Mouse (Mus musculus) cerebellum, adult 8-10 months (tissue): Measurements from ENCODE around the gene Adssl1.

ENCODE experiments used
- DNase-seq: peaks from one replicate; pipeline ENCODE4 v3.0.0; 2022

Adssl1 gene

DNA sequence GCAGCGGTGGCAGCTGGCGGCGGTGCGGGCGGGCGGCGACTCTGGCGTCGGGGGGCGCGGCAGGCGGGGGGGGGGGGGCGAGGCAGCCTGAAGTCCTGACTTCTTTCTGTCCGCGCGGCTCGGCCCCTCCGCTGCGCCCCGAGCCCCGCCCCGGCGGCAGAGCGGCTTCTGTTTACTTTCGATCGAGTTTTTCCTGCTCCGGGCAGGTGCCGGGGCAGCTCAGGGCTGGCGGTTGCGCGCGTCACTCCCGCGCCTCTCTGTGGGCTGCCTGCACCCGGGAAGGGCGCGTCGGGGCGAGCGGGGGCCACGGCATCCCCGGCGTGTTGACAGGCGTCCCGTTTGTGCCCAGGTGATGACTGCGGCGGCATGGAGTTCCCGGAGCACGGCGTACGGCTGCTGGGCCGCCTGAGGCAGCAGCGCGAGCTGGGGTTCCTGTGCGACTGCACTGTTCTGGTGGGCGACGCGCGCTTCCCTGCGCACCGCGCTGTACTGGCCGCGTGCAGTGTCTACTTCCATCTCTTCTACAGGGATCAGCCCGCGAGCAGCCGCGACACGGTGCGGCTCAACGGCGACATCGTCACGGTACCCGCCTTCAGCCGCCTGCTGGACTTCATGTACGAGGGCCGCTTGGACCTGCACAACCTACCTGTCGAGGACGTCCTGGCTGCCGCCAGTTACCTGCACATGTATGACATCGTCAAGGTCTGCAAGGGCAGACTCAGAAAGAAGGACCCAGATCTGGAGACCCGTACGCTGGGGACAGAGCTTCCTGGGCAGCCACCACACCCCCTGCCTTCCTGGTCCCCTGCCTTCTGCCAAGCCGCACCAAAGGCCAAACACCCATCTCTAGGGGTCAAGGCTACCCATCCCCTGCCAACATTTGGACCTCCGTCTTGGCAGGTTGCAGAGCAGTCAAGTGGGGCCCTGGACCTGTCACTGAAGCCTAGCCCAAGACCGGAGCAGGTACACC is 59.5 kb downstream of the Adssl1 start:
- no peak for DNase-seq

DNA sequence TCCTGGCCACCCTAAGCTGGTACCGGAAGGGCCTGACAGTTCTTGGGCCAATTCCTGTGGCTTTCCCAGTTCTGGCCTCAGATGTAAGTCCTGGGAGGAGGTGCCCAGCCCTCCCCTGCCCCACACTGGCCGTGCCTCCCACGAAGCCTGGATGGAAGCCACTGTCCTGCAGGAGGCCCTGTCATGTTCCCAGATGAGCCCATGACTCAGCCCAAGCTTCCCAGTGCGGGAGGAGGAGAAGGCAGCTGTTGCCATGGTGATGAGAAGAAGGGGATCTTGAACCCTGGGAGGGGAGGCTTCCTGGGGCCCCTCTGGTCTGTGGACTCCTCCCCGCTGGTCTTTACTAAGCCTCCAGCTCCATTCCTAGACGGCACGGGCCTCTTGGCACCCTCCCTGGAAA is 63.5 kb downstream of the Adssl1 start:
- no peak for DNase-seq

DNA sequence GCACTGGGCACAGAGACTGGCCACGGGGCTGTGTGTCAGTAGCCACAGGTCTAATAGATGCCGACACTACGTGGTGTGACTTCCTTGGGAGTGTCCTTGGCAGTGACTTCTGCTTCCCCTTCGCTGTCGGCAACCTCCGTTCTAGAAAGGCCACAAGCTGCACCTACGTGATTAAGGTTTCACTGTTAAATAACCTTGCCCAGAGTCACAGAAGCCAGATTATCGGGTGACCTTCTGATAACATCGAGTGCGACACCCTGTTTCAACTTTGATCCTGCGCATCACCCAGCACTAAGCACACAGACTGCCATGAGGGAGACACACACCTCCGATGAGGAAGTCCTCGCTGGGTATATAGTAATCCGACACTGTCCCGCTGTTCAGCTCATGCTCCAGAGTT is 68.6 kb downstream of the Adssl1 start:
- no peak for DNase-seq
